Mouse (Mus musculus) neutrophil, adult 5-6 weeks (primary cell): ENCODE measurements around the gene Prkaa1. TPM values are rescaled to one million over a fixed set of nuclear protein-coding genes. Genes with fewer than 3 reads are reported as not detected.
"Not testable (repeated sequence)": the region's sequence is repeated elsewhere in the genome, so short reads cannot be mapped to it uniquely, and the experiment has no call there.

Experiments used
- ATAC-seq: fragments of 151-379, 151-347 bp; 2 replicates; pipeline ENCODE4 v1.8.0; 2017; ENCODE audit warnings: mild to moderate bottlenecking, moderate TSS enrichment; ENCODE audit not compliant: insufficient number of reproducible peaks, poor library complexity, low FRiP score, severe bottlenecking; ENCODE audit errors: extremely low read depth
- total RNA-seq: library from RNA; stranded (forward); fragments of 200-1000 nt; gene quantifications from 2 replicates; pipeline ENCODE4 v1.2.3, GENCODE M21; 2017

Gene Prkaa1
- total RNA-seq, 1 experiment from 2014 or later, result 38.1 TPM

GRCm38 (mm10) chr15:5209116-5209515 is 65.5 kb downstream of the Prkaa1 start:
- ATAC-seq, result no peak

GRCm38 (mm10) chr15:5220491-5220890 is 76.8 kb downstream of the Prkaa1 start:
- ATAC-seq, result no peak

DNA sequence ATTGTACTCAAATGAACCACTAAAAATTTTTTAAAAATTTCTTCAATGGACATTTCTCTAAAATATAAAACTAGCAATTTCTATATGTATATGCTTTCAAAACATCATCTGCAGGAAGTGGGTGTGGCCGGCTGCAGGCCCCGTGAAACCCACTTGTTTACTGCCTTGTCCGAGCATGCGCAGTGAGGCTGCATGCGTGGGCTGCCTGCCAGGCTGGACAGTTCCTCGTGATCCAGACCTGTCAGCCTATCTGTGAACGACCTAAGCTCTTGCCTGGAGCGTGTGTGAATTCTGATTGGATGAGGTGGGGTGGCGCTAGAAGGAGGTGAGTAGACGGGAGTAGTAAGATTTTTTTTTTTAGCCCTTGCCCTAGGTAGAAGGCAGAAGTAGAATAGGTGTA is 87.1 kb downstream of the Prkaa1 start:
- not testable (repeated sequence) for ATAC-seq

Other genes starting within 250 kb of the Prkaa1 start
- gene Mroh2b, start 245.1 kb upstream of the Prkaa1 start, total RNA-seq, result not detected in 2 replicates
- gene C7, start 80.1 kb upstream of the Prkaa1 start, total RNA-seq, result not detected in 2 replicates
- gene Card6, start 35.3 kb upstream of the Prkaa1 start, total RNA-seq, result 52.0 and 68.9 TPM in 2 replicates
- 499 and 563 TPM in 2 replicates for gene Rpl37, start 27.2 kb upstream of the Prkaa1 start, total RNA-seq
- 49.3 and 51.8 TPM in 2 replicates for gene Ttc33, start 41.7 kb downstream of the Prkaa1 start, total RNA-seq
- 8.6 and 9.0 TPM in 2 replicates for gene Ptger4, start 100.3 kb downstream of the Prkaa1 start, total RNA-seq